ENCODE assay signal across 26 mouse cellular contexts in genomic region chr15:79797680-79798079, GRCm38 (mm10). TPM values are rescaled to one million over a fixed set of nuclear protein-coding genes. Genes with fewer than 3 reads are reported as not detected.
A peak's percentile ranks its signal among the peaks of the same experiment; 100 is the strongest.
DNase-seq lines count a peak whose midpoint lies in the region; ATAC-seq and TF ChIP-seq lines count a peak whose summit lies in the region.
"Had no signal": no experiment of that assay in that cellular context is flagged by ENCODE, and none has a peak within 500 bp of the region (broad histone marks: within the 10 kb centered on the region; RNA-seq: fewer than 3 reads in every experiment).

No protein-coding gene starts in this region.

- H3K4me3 ChIP-seq in left cerebral cortex, adult 2 months, result peak overlapping the region; percentile 23
- no peak overlapping the region for H3K4me3 ChIP-seq in cortical plate, adult 2 months (ENCODE audit: insufficient read depth, low read length)
- H3K4me3 ChIP-seq: embryonic facial prominence, embryonic 15.5 days; erythroblast, embryonic 14.5 days; forebrain, embryonic 10.5 days; heart, adult 2 months; heart, embryonic 15.5 days; hindbrain, embryonic 13.5 days had no signal

- 0 out of 2 replicates have a peak, but pooled peaks have one; percentile 18 for TF ChIP-seq POLR2A in cortical plate, adult 2 months (IDR thresholded peaks at IDR 0.05; ENCODE audit: extremely low read depth, insufficient read depth, low read length)

- peaks cover 16% of the 10 kb centered on the region for H3K4me1 ChIP-seq in cortical plate, adult 2 months (ENCODE audit: control insufficient read depth, insufficient read depth, low read length)
- H3K4me1 ChIP-seq: embryonic facial prominence, embryonic 15.5 days; heart, embryonic 15.5 days had no signal

- TF ChIP-seq CTCF in left cerebral cortex, adult 2 months (IDR thresholded peaks at IDR 0.05), result no peak
- no peak for TF ChIP-seq CTCF in cortical plate, adult 2 months (IDR thresholded peaks at IDR 0.05; ENCODE audit: extremely low read depth, insufficient read depth, low read length)

- peak; percentile 23; the same call in 1 of the 2 replicates for ATAC-seq in cerebellum, adult (ENCODE audit: insufficient number of reproducible peaks, low FRiP score, low TSS enrichment)
- ATAC-seq: activated CD4-positive, CD25-positive, alpha-beta regulatory T cell, adult 4 months; CD4-positive, CD25-positive, alpha-beta regulatory T cell, adult 4 months; forebrain, embryonic 14.5 days; Patski had no signal

- peak overlapping the region; percentile 83 for H3K27ac ChIP-seq in left cerebral cortex, adult 2 months
- peak overlapping the region; percentile 60 for H3K27ac ChIP-seq in cortical plate, adult 2 months (ENCODE audit: insufficient read depth, low read length)
- H3K27ac ChIP-seq: embryonic facial prominence, embryonic 15.5 days; forebrain, embryonic 10.5 days; heart, adult 2 months; heart, embryonic 15.5 days; hindbrain, embryonic 13.5 days; hindbrain, postnatal 0 days had no signal

- intact Hi-C loops in left cerebral cortex, adult 2 months (cut with DNase I), result loop anchor here (1.0 kb wide), 1 partner anchor 32 kb away; no protein-coding TSS in a partner anchor
- intact Hi-C loops in left cerebral cortex, postnatal 14 days (cut with DNase I), result no loop called here

- DNase-seq in cerebellum, postnatal 10 days, result no peak
- DNase-seq in cerebellum, adult 9-11 months, result peak; percentile 68
- no peak for DNase-seq in cerebellum, postnatal 4 days (ENCODE audit: low spot score in 2 of 2)
- no peak for DNase-seq in left cerebral cortex, adult 2 months (ENCODE audit: extremely low spot score in 1 of 2, low spot score in 2 of 2)
- no peak for DNase-seq in left cerebral cortex, postnatal 14 days (ENCODE audit: low spot score in 2 of 2)
- DNase-seq in layer of hippocampus, postnatal 25 days (ENCODE audit: extremely low spot score in 1 of 2, low spot score in 1 of 2), result no peak
- DNase-seq: adrenal gland, postnatal 14 days; B cell, adult 2 months; gastrocnemius, postnatal 14 days; heart, adult 2 months; heart, postnatal 14 days; kidney, adult 11 months had no signal

RNA-seq across cellular contexts. Expression of gene Nptxr, which starts 6.9 kb away (rescaled TPM):
- total RNA-seq in left cerebral cortex, adult 2 months (2021), result 100 to 1,000 TPM; 800 to 813 TPM
- total RNA-seq in left cerebral cortex, postnatal 14 days (2021), result 100 to 1,000 TPM; 693 to 768 TPM
- 293 and 298 TPM in 2 replicates for polyA plus RNA-seq in cortical plate, adult 2 months (2012; rRNA removed)
- 100 to 1,000 TPM; 773 to 802 TPM for total RNA-seq in layer of hippocampus, postnatal 25 days (2021)
- polyA plus RNA-seq: erythroblast, embryonic 14.5 days had no signal

RNA-seq across cellular contexts. Expression of gene Dnal4, which starts 20.0 kb away (rescaled TPM):
- 10 to 100 TPM; 53.2 to 54.1 TPM for total RNA-seq in left cerebral cortex, adult 2 months (2021)
- total RNA-seq in left cerebral cortex, postnatal 14 days (2021), result 10 to 100 TPM; 37.5 to 39.7 TPM
- polyA plus RNA-seq in cortical plate, adult 2 months (2012; rRNA removed), result 71.5 and 72.4 TPM in 2 replicates
- total RNA-seq in layer of hippocampus, postnatal 25 days (2021), result 10 to 100 TPM; 53.0 to 59.4 TPM

RNA-seq across cellular contexts. Expression of gene Npcd, which starts 36.4 kb away (rescaled TPM):
- 10 to 100 TPM in 1 of 2 experiments, 1 to 10 TPM in 1; 9.7 to 19.7 TPM for total RNA-seq in left cerebral cortex, adult 2 months (2021)
- 10 to 100 TPM in 1 of 2 experiments, 1 to 10 TPM in 1; 7.3 to 53.6 TPM for total RNA-seq in left cerebral cortex, postnatal 14 days (2021)
- 2.4 and 3.0 TPM in 2 replicates for polyA plus RNA-seq in cortical plate, adult 2 months (2012; rRNA removed)
- total RNA-seq in layer of hippocampus, postnatal 25 days (2021), result 10 to 100 TPM; 16.8 to 30.2 TPM
- total RNA-seq: hematopoietic stem cell, adult 5-6 weeks had no signal
- polyA plus RNA-seq: activated CD4-positive, CD25-positive, alpha-beta regulatory T cell, adult 4 months; CD4-positive, CD25-positive, alpha-beta regulatory T cell, adult 4 months; erythroblast, embryonic 14.5 days; forebrain, embryonic 10.5 days; forebrain, embryonic 14.5 days; heart, embryonic 15.5 days; intestine, embryonic 14.5 days had no signal

RNA-seq across cellular contexts. Expression of gene Cbx6, which starts 36.8 kb away (rescaled TPM):
- total RNA-seq in left cerebral cortex, adult 2 months (2021), result 100 to 1,000 TPM; 370 to 387 TPM
- total RNA-seq in left cerebral cortex, postnatal 14 days (2021), result 100 to 1,000 TPM; 429 to 483 TPM
- polyA plus RNA-seq in cortical plate, adult 2 months (2012; rRNA removed), result 295 and 320 TPM in 2 replicates
- 100 to 1,000 TPM; 397 to 421 TPM for total RNA-seq in layer of hippocampus, postnatal 25 days (2021)

RNA-seq across cellular contexts. Expression of gene Sun2, which starts 55.3 kb away (rescaled TPM):
- total RNA-seq in left cerebral cortex, adult 2 months (2021), result 10 to 100 TPM; 43.9 to 46.5 TPM
- 10 to 100 TPM; 24.8 to 25.3 TPM for total RNA-seq in left cerebral cortex, postnatal 14 days (2021)
- polyA plus RNA-seq in cortical plate, adult 2 months (2012; rRNA removed), result 29.7 and 32.0 TPM in 2 replicates
- total RNA-seq in layer of hippocampus, postnatal 25 days (2021), result 10 to 100 TPM; 23.5 to 23.7 TPM
